Comparison of ENCODE assay signal across 20 mouse cellular contexts in the genomic region with DNA sequence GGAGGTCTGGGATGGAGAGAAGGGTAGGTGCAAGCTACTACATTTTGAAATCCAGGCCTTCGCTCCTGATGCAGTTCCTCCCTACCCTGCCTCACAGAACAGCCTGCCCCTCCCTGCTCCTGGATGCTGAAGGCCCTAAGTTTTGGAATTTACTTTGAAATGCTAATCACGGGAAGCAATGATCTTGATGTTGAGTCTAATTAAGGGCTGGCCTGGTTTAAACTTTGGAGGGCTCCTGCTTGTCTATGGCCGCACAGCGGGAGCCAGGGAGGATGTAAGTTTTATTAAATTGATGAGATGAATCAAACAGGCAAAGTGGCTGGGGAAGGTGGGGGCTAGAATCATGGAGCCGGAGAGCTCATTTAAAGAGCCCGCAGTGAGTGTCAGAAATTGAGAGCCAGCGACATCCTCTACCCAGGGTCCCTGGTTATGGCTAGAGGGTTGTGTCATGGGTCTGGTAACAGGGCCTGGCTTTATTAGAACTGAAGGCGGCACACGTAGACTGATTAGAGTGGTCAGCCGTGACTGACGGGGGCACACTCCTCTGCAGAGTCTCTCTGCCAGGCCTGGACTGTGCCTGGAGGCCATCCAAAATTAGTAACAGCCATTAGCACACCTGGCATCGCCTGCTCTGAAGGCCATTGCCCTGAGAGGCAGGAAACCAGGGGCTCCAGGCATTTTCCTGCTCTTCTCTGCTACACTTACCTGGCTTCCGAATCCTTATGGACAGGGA.
DNase-seq lines count a peak whose midpoint lies in the region; ATAC-seq and TF ChIP-seq lines count a peak whose summit lies in the region.
"Had no signal": no experiment of that assay in that cellular context is flagged by ENCODE, and none has a peak within 500 bp of the region (broad histone marks: within the 10 kb centered on the region; RNA-seq: fewer than 3 reads in every experiment).

No protein-coding gene starts in this region.

- peak; percentile 32 to 50 for DNase-seq in cerebellum, postnatal 14 days
- DNase-seq in cerebellum, adult 18-20 months: no peak
- no peak for DNase-seq in midbrain, embryonic 11.5 days (ENCODE audit: low spot score, missing footprints)
- DNase-seq in Muller cell, postnatal 12 days (ENCODE audit: inconsistent ontology term): peak; percentile 4
- DNase-seq in midbrain, postnatal 0 days (ENCODE audit: low spot score): no peak
- DNase-seq in gastrocnemius, adult 18-20 months (ENCODE audit: low spot score): no peak
- DNase-seq in gastrocnemius, postnatal 14 days: no peak
- DNase-seq: cerebellum, postnatal 25 days; gastrocnemius, adult 2 months; heart, adult 18-20 months; kidney, adult 8-10 months; liver, postnatal 0 days; lung, postnatal 36 days had no signal

- H3K36me3 ChIP-seq in midbrain, embryonic 13.5 days: no peaks in the 10 kb centered on the region
- no peaks in the 10 kb centered on the region for H3K36me3 ChIP-seq in midbrain, embryonic 11.5 days (ENCODE audit: control insufficient read depth, insufficient read depth, low read length)
- no peaks in the 10 kb centered on the region for H3K36me3 ChIP-seq in midbrain, postnatal 0 days (ENCODE audit: insufficient read depth, low read length)
- H3K36me3 ChIP-seq: forebrain, embryonic 15.5 days; hindbrain, embryonic 15.5 days; limb, embryonic 15.5 days; midbrain, embryonic 12.5 days; neural tube, embryonic 12.5 days had no signal

- 0 out of 2 replicates have a peak, but pooled peaks cover 3% of the 10 kb centered on the region for H3K27me3 ChIP-seq in midbrain, embryonic 13.5 days
- H3K27me3 ChIP-seq in midbrain, embryonic 11.5 days (ENCODE audit: control insufficient read depth, insufficient read depth, low read length): no peaks in the 10 kb centered on the region
- no peaks in the 10 kb centered on the region for H3K27me3 ChIP-seq in midbrain, postnatal 0 days (ENCODE audit: insufficient read depth, low read length)
- H3K27me3 ChIP-seq: forebrain, embryonic 15.5 days; limb, embryonic 15.5 days had no signal

- intact Hi-C loops in gastrocnemius, postnatal 14 days (cut with DNase I; ENCODE audit: low total_unique reads): no loop called here

- no peak overlapping the region for H3K9ac ChIP-seq in midbrain, embryonic 13.5 days (replicated peaks)
- H3K9ac ChIP-seq in midbrain, embryonic 11.5 days (ENCODE audit: low read length): no peak overlapping the region
- H3K9ac ChIP-seq in midbrain, postnatal 0 days (replicated peaks; ENCODE audit: low read length, poor library complexity, severe bottlenecking): no peak overlapping the region
- H3K9ac ChIP-seq: forebrain, embryonic 15.5 days; hindbrain, embryonic 15.5 days; limb, embryonic 15.5 days; liver, postnatal 0 days; midbrain, embryonic 12.5 days; neural tube, embryonic 12.5 days had no signal

- H3K27ac ChIP-seq in midbrain, embryonic 13.5 days: no peak overlapping the region
- H3K27ac ChIP-seq in midbrain, embryonic 11.5 days (ENCODE audit: low read depth, low read length): no peak overlapping the region
- peak overlapping the region; percentile 38; the same call in 1 of the 2 replicates for H3K27ac ChIP-seq in midbrain, postnatal 0 days (ENCODE audit: low read depth, low read length)
- H3K27ac ChIP-seq: forebrain, embryonic 15.5 days; gastrocnemius, adult 2 months; hindbrain, embryonic 15.5 days; left cerebral cortex, adult 2 months; limb, embryonic 15.5 days; midbrain, embryonic 12.5 days; neural tube, embryonic 12.5 days had no signal

- H3K4me2 ChIP-seq in midbrain, embryonic 13.5 days (replicated peaks): no peak overlapping the region
- no peak overlapping the region for H3K4me2 ChIP-seq in midbrain, embryonic 11.5 days
- H3K4me2 ChIP-seq in midbrain, postnatal 0 days (ENCODE audit: low read depth, low read length, poor library complexity, severe bottlenecking): no peak overlapping the region
- H3K4me2 ChIP-seq: forebrain, embryonic 15.5 days; hindbrain, embryonic 15.5 days; limb, embryonic 15.5 days; midbrain, embryonic 12.5 days; neural tube, embryonic 12.5 days had no signal

- 62% methylated on average over 13 of the region's 13 CpGs for WGBS in midbrain, embryonic 13.5 days
- 70% methylated on average over 13 of the region's 13 CpGs for WGBS in midbrain, embryonic 11.5 days
- WGBS in midbrain, postnatal 0 days: 53% methylated on average over 13 of the region's 13 CpGs

- no peaks in the 10 kb centered on the region for H3K9me3 ChIP-seq in midbrain, embryonic 13.5 days
- H3K9me3 ChIP-seq in midbrain, embryonic 11.5 days (ENCODE audit: control insufficient read depth, low read length): no peaks in the 10 kb centered on the region
- no peaks in the 10 kb centered on the region for H3K9me3 ChIP-seq in midbrain, postnatal 0 days (ENCODE audit: low read length)
- H3K9me3 ChIP-seq: forebrain, embryonic 15.5 days; hindbrain, embryonic 15.5 days; limb, embryonic 15.5 days; midbrain, embryonic 12.5 days; neural tube, embryonic 12.5 days had no signal

- H3K4me1 ChIP-seq in midbrain, embryonic 13.5 days (replicated peaks): peaks cover 29% of the 10 kb centered on the region
- 0 out of 2 replicates have a peak, but pooled peaks cover 3% of the 10 kb centered on the region for H3K4me1 ChIP-seq in midbrain, embryonic 11.5 days (ENCODE audit: control insufficient read depth, insufficient read depth, low read length)
- H3K4me1 ChIP-seq in midbrain, postnatal 0 days (ENCODE audit: insufficient read depth, low read length): peaks cover 8% of the 10 kb centered on the region; the same call in 1 of the 2 replicates

- 0 out of 2 replicates have a peak, but pooled peaks have one; percentile 17 for ATAC-seq in midbrain, embryonic 13.5 days
- no peak for ATAC-seq in midbrain, embryonic 11.5 days (ENCODE audit: low FRiP score)
- ATAC-seq in midbrain, postnatal 0 days (ENCODE audit: low FRiP score): no peak
- ATAC-seq: forebrain, embryonic 15.5 days; liver, postnatal 0 days had no signal

- H3K4me3 ChIP-seq in midbrain, embryonic 13.5 days (replicated peaks): no peak overlapping the region
- no peak overlapping the region for H3K4me3 ChIP-seq in midbrain, embryonic 11.5 days (ENCODE audit: low read depth, low read length)
- no peak overlapping the region for H3K4me3 ChIP-seq in midbrain, postnatal 0 days (ENCODE audit: low read depth, low read length)
- H3K4me3 ChIP-seq: forebrain, embryonic 15.5 days; gastrocnemius, adult 2 months; hindbrain, embryonic 15.5 days; left cerebral cortex, adult 2 months; limb, embryonic 15.5 days; midbrain, embryonic 12.5 days; neural tube, embryonic 12.5 days had no signal

- no peak for TF ChIP-seq CTCF in midbrain, postnatal 0 days (IDR thresholded peaks at IDR 0.05)

Comparison
In these comparisons a context has a peak if more than half of its experiments do, and no peak if none do; other contexts are left out.
1. DNase-seq: peak in cerebellum, postnatal 14 days (2 of 2) and Muller cell, postnatal 12 days (single experiment); none in cerebellum, adult 18-20 months (0 of 2), midbrain, embryonic 11.5 days (single experiment), midbrain, postnatal 0 days (single experiment), gastrocnemius, adult 18-20 months (single experiment) and gastrocnemius, postnatal 14 days (single experiment).